Mouse (Mus musculus) small intestine, adult 2 months (tissue): ENCODE measurements at regions not wholly inside any gene's neighbourhood (a gene's known extent, or its start where the extent isn't known, plus 50 kb on each side); places are given as distances from the start of the nearest gene placed in this dataset.

ENCODE experiments used
- CTCF ChIP-seq: fragments of 200-500 bp; IDR thresholded peaks from 2 replicates; pipeline ENCODE4 v1.5.1; 2012; ENCODE audit warnings: low read depth, mild to moderate bottlenecking, control low read depth, inconsistent platforms, low read length, moderate library complexity, mixed read lengths; ENCODE audit not compliant: insufficient replicate concordance, insufficient read length; ENCODE audit errors: extremely low read depth
- POLR2A ChIP-seq: fragments of 200-500 bp; IDR thresholded peaks from 2 replicates; pipeline ENCODE4 v1.6.1; 2012; ENCODE audit warnings: low read depth, mild to moderate bottlenecking, control low read depth, inconsistent platforms, low read length, moderate library complexity

- TF ChIP-seq POLR2A: no peak
- no peak for TF ChIP-seq CTCF
These were observed 84.9 kb downstream of the Utp6 start for GRCm38 (mm10) chr11:79877184-79877745.
